Mouse (Mus musculus) heart, embryonic 16.5 days (tissue): Measurements from ENCODE around the gene Gm3468. TPM values are rescaled to one million over a fixed set of nuclear protein-coding genes. Genes with fewer than 3 reads are reported as not detected.
"Not testable (repeated sequence)": the region's sequence is repeated elsewhere in the genome, so short reads cannot be mapped to it uniquely, and the experiment has no call there.

Source experiments
- ATAC-seq: fragments of 200-750 bp; cut with Nextera tagmentation; replicated peaks from 2 replicates; pipeline ENCODE4 v1.8.0; 2017; ENCODE audit warnings: moderate number of reproducible peaks; ENCODE audit not compliant: insufficient read depth, low FRiP score; ENCODE audit errors: extremely low read depth
- H3K27ac ChIP-seq: fragments of 300-500 bp; sonication (generic); 2 replicates; pipeline ENCODE4 v1.5.1; 2014; ENCODE audit warnings: mild to moderate bottlenecking, low read length, control low read depth, moderate library complexity
- H3K27me3 ChIP-seq: fragments of 300-500 bp; sonication (generic); 2 replicates; pipeline ENCODE4 v1.6.1; 2014; ENCODE audit warnings: low read length, mixed read lengths; ENCODE audit not compliant: control insufficient read depth, insufficient read depth
- H3K36me3 ChIP-seq: fragments of 300-500 bp; sonication (generic); 2 replicates; pipeline ENCODE4 v1.6.1; 2014; ENCODE audit not compliant: control insufficient read depth, insufficient read depth
- H3K4me1 ChIP-seq: fragments of 300-500 bp; sonication (generic); 2 replicates; pipeline ENCODE4 v1.6.1; 2014; ENCODE audit warnings: low read length, mixed read lengths; ENCODE audit not compliant: control insufficient read depth, insufficient read depth
- H3K4me2 ChIP-seq: fragments of 300-500 bp; sonication (generic); 2 replicates; pipeline ENCODE4 v1.6.1; 2014; ENCODE audit warnings: low read depth, mild to moderate bottlenecking, control low read depth, low read length
- H3K4me3 ChIP-seq: fragments of 300-500 bp; sonication (generic); 2 replicates; pipeline ENCODE4 v1.5.1; 2014; ENCODE audit warnings: mild to moderate bottlenecking, control low read depth, low read length
- H3K9ac ChIP-seq: fragments of 300-500 bp; sonication (generic); 2 replicates; pipeline ENCODE4 v1.6.1; 2014; ENCODE audit warnings: low read length, control low read depth
- H3K9me3 ChIP-seq: fragments of 300-500 bp; sonication (generic); replicated peaks from 2 replicates; pipeline ENCODE4 v1.6.1; 2016; ENCODE audit warnings: low read length; ENCODE audit not compliant: control insufficient read depth
- WGBS: fragments of 180-500 bp; shearing (Covaris S2); extraction: QIAGEN DNeasy Blood & Tissue Kit; methylation state at CpG from one replicate; pipeline ENCODE4 v1.1.7; 2014; 5-methylcytosine and 5-hydroxymethylcytosine counted together
- polyA plus RNA-seq: library from polyadenylated mRNA; unstranded; fragments of >200 nt; fragmentation: Nextera tagmentation; extraction: Ambion mirVana; gene quantifications from 2 replicates; pipeline ENCODE4 v1.2.1, GENCODE M21; 2015

The Gm3468 gene
- polyA plus RNA-seq: 2.0 and 2.7 TPM in 2 replicates

DNA sequence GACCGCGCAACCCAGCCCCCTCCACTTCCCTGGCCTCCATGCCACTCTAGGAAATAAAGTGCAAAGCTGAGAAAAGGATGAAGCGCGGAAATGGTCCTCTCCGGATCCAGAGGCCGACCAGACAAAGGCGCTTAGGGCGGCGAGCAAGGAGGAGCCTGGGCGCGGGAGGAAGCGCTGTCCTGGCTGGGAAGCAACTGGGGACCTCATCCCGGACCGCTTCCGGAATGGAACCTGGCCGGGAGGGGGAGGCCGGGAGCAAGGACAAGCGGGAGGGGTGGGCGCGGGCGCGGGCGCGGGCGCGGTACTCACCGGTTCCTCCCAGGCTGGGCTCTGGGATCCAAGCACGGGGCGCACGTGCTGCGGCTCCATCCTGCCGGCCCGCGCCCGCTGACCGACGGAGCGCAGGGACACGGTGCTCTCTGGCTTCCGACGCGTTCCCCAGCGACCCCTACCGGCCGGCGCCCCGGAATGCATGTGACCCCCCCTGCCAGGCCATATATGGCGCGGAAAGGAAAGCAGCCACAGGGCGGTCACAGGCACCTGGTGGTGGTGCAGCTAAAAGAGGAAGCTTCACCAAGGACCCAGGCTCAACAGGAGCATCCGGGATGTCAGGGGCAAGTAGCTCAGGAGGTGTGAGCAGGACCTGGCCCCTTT lies at the start of gene Gm3468:
Gm3468 (minus strand) TSS at position 394 of the 654 bp plus-strand sequence.
- ATAC-seq: peak; percentile 78
- WGBS: 1% methylated on average over 36 of the region's 51 CpGs

DNA sequence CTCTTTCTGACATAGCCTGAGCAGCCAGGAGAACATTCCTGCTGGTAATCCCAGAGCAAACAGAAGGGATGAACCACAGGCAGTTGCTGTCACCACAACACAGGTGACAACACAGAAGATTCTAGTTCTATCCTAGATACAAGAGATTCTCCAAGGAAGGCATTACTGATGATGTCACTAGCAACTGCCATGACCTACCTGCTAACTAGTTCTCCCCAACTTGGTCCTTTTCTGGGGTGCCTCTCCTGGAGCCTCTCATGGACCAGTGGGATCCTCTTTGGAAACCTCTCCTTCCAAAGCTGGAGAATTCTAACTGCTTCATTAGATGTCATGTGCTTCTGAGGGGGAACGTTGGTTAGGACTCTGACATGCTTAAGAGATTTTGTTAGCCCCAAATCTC lies 17.2 kb upstream of the Gm3468 start, which contains the start of gene Gm3476:
Gm3476 (minus strand) TSS at position 101 of the 400 bp plus-strand sequence.
- H3K27ac ChIP-seq, H3K36me3 ChIP-seq, H3K4me2 ChIP-seq, H3K9ac ChIP-seq, H3K27me3 ChIP-seq, H3K4me3 ChIP-seq, ATAC-seq, H3K9me3 ChIP-seq, H3K4me1 ChIP-seq: not testable (repeated sequence)
- WGBS: no CpG with 5 or more reads among the region's 1 CpGs

More for the DNA sequence above, at the start of gene Gm3468:
- H3K27ac ChIP-seq, H3K36me3 ChIP-seq, H3K9ac ChIP-seq, H3K4me1 ChIP-seq, H3K9me3 ChIP-seq, H3K27me3 ChIP-seq: not testable (repeated sequence)
- Histone ChIP-seq H3K4me3 (peak within 1 kb of the TSS; percentile 47), H3K4me2 (peak within 1 kb of the TSS; percentile 57)

DNA sequence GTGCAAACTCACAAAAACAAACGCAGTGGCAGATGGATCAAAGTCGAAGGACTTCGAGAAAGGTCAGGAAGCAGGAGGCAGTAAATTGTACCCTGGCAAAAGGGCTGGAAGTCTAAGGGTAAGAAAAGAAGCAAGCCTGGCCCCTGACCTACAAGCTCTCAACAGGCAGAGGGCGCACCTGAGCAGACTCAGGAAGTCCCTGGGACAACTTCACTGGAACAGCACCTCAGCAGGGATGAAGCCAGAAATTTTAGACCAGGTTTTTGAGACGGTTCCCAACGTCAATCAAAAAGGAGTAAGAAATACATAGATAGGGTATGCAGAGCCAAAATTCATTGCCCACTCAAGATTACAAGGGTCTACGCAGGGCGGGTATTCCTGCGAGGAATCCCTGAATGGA lies 965 bp downstream of the Gm3468 start:
- not testable (repeated sequence) for H3K27me3 ChIP-seq, H3K9ac ChIP-seq, ATAC-seq, H3K36me3 ChIP-seq, H3K9me3 ChIP-seq, H3K4me1 ChIP-seq, H3K27ac ChIP-seq
- 11% methylated on average over 8 of the region's 9 CpGs for WGBS
- Histone ChIP-seq H3K4me2 (peak overlapping the region; percentile 57), H3K4me3 (peak overlapping the region; percentile 47)

DNA sequence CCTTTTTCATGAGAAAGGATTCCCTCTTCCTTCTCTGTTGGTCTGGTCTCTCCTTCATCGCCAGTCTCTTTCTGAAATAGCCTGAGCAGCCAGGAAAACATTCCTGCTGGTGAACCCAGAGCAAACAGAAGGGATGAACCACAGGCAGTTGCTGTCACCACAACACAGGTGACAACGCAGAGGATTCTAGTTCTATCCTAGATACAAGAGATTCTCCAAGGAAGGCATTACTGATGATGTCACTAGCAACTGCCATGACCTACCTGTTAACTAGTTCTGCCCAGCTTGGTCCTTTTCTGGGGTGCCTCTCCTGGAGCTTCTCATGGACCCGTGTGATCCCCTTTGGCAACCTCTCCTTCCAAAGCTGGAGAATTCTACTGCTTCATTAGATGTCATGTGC lies 14.6 kb downstream of the Gm3468 start, which contains the start of gene Gm8206:
Gm8206 (minus strand) TSS at position 101 of the 400 bp plus-strand sequence.
- H3K36me3 ChIP-seq, ATAC-seq: not testable (repeated sequence)

DNA sequence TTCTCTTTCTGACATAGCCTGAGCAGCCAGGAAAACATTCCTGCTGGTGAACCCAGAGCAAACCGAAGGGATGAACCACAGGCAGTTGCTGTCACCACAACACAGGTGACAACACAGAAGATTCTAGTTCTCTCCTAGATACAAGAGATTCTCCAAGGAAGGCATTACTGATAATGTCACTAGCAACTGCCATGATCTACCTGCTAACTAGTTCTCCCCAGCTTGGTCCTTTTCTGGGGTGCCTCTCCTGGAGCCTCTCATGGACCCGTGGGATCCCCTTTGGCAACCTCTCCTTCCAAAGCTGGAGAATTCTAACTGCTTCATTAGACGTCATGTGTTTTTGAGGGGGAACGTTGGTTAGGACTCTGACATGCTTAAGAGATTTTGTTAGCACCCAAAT lies 50.3 kb downstream of the Gm3468 start, which contains the start of gene Gm6337:
Gm6337 (minus strand) TSS at position 101 of the 400 bp plus-strand sequence.
- H3K36me3 ChIP-seq, H3K9ac ChIP-seq, ATAC-seq, H3K27me3 ChIP-seq, H3K4me2 ChIP-seq, H3K9me3 ChIP-seq, H3K27ac ChIP-seq, H3K4me3 ChIP-seq, H3K4me1 ChIP-seq: not testable (repeated sequence)
- 64% methylated on average over 3 of the region's 4 CpGs for WGBS

More for the DNA sequence above, 14.6 kb downstream of the Gm3468 start, which contains the start of gene Gm8206:
- H3K4me1 ChIP-seq, H3K27ac ChIP-seq, H3K9me3 ChIP-seq, H3K4me2 ChIP-seq, H3K27me3 ChIP-seq, H3K4me3 ChIP-seq, H3K9ac ChIP-seq: not testable (repeated sequence)
- 78% methylated on average over 2 of the region's 3 CpGs for WGBS

Other genes starting within 250 kb of the Gm3468 start
- 0.09 and 0.10 TPM in 2 replicates for gene Gm8237, start 228.3 kb downstream of the Gm3468 start, polyA plus RNA-seq
- 0.21 and 0.30 TPM in 2 replicates for gene Gm3248, start 146.9 kb downstream of the Gm3468 start, polyA plus RNA-seq
- not detected in 2 replicates for gene Gm3453, start 129.5 kb downstream of the Gm3468 start, polyA plus RNA-seq
- gene Gm6337, start 50.4 kb downstream of the Gm3468 start, polyA plus RNA-seq: not detected in 2 replicates
- 0.43 and 0.60 TPM in 2 replicates for gene Gm8206, start 14.7 kb downstream of the Gm3468 start, polyA plus RNA-seq
- gene Gm3476, start 17.1 kb upstream of the Gm3468 start, polyA plus RNA-seq: not detected in 2 replicates
- not detected in 2 replicates for gene Gm21560, start 110.6 kb upstream of the Gm3468 start, polyA plus RNA-seq
- gene Gm3411, start 178.6 kb upstream of the Gm3468 start, polyA plus RNA-seq: 2.3 and 2.9 TPM in 2 replicates
- 0.14 TPM in 1 of 2 replicates, not detected in the other for gene Gm21103, start 196.2 kb upstream of the Gm3468 start, polyA plus RNA-seq
- not detected in 2 replicates for gene Gm3618, start 235.0 kb upstream of the Gm3468 start, polyA plus RNA-seq